Mouse (Mus musculus): ENCODE measurements at regions not wholly inside any gene's neighbourhood (a gene's known extent, or its start where the extent isn't known, plus 50 kb on each side); places are given as distances from the start of the nearest gene placed in this dataset.

GRCm38 (mm10) chr2:114260397-114261071, 59.3 kb upstream of the Zfp770 start:
- peak; percentile 68 for TF ChIP-seq CTCF (IDR thresholded peaks at IDR 0.05; ENCODE audit: low read depth, low read length)
- no peak for TF ChIP-seq POLR2A (IDR thresholded peaks at IDR 0.05; ENCODE audit: extremely low read depth, insufficient read depth, low read length)

Data from liver, adult 2 months (tissue).